Mouse (Mus musculus) kidney, adult 2 months (tissue): ENCODE measurements around the gene Prkacb.

ENCODE experiments used
- CTCF ChIP-seq: fragments of 200-500 bp; conservative IDR thresholded peaks from 2 replicates; pipeline ENCODE4 v1.5.1; 2011; ENCODE audit warnings: low read depth, mild to moderate bottlenecking, control low read depth, low read length, moderate library complexity, mixed read lengths; ENCODE audit not compliant: insufficient read depth, insufficient read length
- POLR2A ChIP-seq: fragments of 200-500 bp; IDR thresholded peaks from one replicate; pipeline ENCODE4 v1.6.1; 2011; ENCODE audit warnings: low read depth, low read length, control low read depth

- no peak for TF ChIP-seq CTCF
- no peak for TF ChIP-seq POLR2A
Observed at GRCm38 (mm10) chr3:146719696-146720095, 93.1 kb downstream of the Prkacb start.
